Mouse (Mus musculus) megakaryocyte progenitor cell, adult 5-6 weeks (primary cell): ENCODE data around the gene Fpgs. TPM values are rescaled to one million over a fixed set of nuclear protein-coding genes. Genes with fewer than 3 reads are reported as not detected.

Source experiments
- ATAC-seq: replicated peaks from 2 replicates; pipeline ENCODE4 v1.8.0; 2016; ENCODE audit warnings: mild to moderate bottlenecking, moderate TSS enrichment, inconsistent platforms; ENCODE audit not compliant: poor library complexity
- total RNA-seq, 2 experiments: library from RNA; stranded (forward) in 1 of 2; stranded (reverse) in 1 of 2; fragments of 157-497, 149-512 nt in 1 of 2; fragments of 200-1000 nt in 1 of 2; gene quantifications; 2 replicates each; pipeline versions ENCODE4 v1.2.3 to v1.2.4; 2015 to 2017

Fpgs gene
- total RNA-seq, 2 experiments from 2014 or later = 19.1 to 20.7 TPM

- ATAC-seq = no peak
Measured at GRCm38 (mm10) chr2:32724832-32725790, 21.2 kb upstream of the Fpgs start.

DNA sequence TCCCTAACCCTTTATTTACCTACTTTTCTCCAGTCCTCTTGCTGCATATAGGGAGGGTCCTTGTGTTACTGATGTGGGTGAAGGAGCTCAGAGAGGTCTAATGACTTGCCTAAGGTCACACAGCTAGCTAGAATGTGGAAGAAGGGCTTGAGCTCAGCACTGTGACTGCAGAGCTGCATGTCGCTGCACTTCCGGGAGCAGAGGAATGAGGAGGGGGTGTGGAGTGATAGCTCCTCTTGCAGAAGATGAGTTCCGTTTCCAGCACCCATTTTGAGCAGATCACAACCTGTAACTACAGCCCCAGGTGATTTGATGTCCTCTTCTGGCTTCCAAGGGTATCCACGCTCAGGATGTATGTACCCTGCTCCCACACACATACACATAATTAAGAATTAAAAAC lies 20.2 kb upstream of the Fpgs start:
- ATAC-seq = no peak

- no peak for ATAC-seq
Measured at GRCm38 (mm10) chr2:32722581-32722980, 18.6 kb upstream of the Fpgs start.

GRCm38 (mm10) chr2:32722046-32722445 lies 18.1 kb upstream of the Fpgs start:
- ATAC-seq = peak; percentile 50

DNA sequence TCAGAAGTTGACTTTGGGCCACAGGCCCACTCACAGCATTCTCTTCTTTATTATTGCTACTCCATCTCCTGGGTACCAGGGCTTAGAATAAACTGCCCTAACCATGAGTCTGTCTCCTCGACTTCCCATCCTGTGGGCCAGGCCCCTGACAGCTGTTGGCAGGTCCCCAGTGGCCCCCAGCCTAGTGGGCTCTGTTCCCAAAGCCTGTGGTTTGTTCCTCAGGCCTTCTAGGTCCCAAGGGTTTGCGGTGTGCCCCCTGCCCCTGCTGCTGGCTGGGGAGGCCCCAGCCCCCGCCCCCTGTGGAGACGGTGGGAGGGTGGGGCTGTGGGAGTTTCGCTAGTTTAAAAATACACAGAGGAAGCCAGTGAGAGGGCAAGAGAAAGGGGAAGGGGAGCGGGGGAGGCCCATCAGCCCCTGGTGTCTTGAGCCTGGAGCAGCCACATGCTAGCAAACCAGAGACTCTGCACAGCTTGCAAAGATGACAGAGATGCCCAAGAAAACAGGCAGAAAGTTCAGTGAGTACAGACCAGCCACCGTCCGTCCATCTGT lies 16.8 kb upstream of the Fpgs start, which contains the start of gene Sh2d3c:
Gene Sh2d3c, plus strand, starts transcription at position 375 of the 549 bp plus-strand sequence.
- peak; percentile 67 for ATAC-seq

- ATAC-seq = no peak
Measured at GRCm38 (mm10) chr2:32720053-32720452, 16.1 kb upstream of the Fpgs start.

GRCm38 (mm10) chr2:32718761-32719160 lies 14.8 kb upstream of the Fpgs start:
- ATAC-seq = 0 out of 2 replicates have a peak, but pooled peaks have one; percentile 5

DNA sequence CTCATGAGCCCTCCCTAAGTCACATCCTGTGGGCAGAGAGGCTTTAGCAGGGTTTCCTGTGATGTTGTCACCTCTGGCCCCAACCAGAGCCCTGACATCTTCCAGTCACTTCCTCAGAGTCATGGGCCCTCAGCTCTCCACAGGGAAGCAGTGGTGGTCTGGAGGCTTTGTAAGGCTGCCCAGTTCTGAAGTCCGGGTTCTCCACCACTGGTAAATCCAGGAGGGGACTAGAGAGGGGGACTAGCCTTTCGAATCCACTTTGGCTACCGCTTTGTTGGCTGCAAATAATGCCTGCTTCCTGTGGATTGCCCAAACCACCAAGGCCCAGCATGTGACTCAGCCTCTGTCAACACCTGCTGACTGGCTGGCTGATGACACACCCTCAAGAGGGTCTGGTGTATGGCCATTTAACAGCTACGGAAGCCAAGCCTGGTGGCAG lies 11.1 kb upstream of the Fpgs start:
- peak; percentile 53 for ATAC-seq

DNA sequence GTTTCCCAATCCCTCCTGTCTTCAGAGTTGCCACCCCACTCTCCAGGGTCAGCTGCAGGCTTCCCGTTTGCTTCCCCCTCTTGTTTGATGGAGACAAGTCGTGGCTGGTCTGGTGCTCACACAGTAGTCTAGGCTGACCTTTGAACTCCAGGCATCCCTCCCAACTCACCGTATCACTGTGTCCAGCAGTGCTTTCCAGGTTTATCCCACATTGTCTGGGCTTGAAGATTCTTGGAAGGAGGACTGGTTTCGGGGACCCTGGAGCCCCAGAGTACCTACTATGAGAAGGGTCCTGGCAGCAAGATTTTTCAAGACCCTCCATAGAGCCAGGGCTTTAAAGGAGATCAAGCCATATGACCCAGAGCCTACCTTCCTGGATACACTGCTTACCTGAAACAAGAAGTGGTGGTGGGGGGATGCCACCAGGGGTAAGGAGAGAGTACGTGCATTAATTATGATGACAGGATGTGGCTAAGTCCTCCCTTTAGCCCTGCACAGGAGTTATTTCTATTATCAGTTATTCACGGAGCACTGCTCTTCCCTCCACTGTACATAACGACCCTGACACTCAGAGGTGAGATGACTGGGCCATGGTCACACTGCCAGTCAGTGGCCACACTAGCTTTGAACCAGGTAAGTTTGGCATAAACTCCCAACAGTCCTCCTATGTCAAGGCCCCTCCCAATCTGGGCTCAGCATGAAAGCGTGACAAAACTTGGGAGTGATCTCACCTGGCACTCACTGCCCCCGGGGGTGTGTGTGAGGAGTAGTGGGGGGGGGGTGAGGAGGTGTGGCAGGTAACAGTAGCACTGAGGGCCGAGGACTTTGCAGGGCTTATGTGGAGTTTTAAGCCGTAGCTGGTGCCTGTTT lies 10.4 kb upstream of the Fpgs start:
- no peak for ATAC-seq

DNA sequence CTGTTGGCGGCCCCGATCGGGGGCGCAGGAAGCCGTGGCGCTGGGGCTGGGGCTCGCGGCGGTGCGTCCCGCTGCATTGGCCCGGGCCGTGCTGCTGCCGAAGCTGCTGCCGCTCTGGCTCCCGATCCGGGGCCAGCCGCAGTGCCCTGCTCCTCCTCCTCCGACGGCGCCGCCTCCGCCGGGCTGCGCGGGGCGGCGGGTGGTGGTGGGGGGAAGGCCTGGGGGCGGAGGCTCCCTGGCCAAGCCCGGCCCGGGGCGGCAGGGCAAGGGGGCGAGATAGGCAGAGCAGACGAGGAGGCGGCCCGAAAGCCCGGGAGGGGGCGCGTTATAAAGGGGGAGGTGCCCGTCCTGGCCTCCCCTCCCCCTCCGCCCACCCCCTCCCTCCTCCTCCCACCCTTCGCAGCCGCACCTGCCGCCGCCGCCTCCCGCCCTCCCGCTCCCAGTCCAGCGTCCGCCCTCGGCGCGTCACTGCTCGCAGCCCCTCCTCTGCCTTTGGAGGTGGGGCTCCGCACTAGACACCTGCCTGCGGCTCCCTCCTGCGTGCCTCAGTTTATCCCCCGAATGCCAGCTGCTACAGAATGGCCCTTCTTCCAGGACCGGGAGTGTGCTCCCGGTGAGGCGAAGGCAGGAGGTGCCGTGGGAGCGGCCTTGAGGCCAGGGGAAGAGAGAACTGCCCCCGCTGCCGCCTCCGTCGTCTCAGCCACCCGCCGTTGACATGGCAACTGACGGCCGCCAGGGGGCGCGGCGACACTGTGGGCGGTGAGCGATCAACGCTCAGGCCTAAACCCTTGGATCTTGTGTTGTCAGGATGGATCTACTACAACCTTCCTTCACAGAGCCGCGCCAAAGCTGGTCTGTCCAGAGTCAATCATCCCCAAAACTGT lies 9.2 kb upstream of the Fpgs start, which contains the start of gene Cdk9:
Gene Cdk9, minus strand, starts transcription at position 143 of the 884 bp plus-strand sequence.
- peak; percentile 58 for ATAC-seq

- peak; percentile 48 for ATAC-seq
Measured at GRCm38 (mm10) chr2:32712586-32712933, 8.6 kb upstream of the Fpgs start.

- ATAC-seq = peak; percentile 15
Measured at GRCm38 (mm10) chr2:32712108-32712551, 8.2 kb upstream of the Fpgs start.

- no peak for ATAC-seq
Measured at GRCm38 (mm10) chr2:32711301-32712056, 7.5 kb upstream of the Fpgs start.

GRCm38 (mm10) chr2:32710425-32710824 lies 6.5 kb upstream of the Fpgs start:
- no peak for ATAC-seq

GRCm38 (mm10) chr2:32709521-32710137 lies 5.7 kb upstream of the Fpgs start:
- no peak for ATAC-seq

DNA sequence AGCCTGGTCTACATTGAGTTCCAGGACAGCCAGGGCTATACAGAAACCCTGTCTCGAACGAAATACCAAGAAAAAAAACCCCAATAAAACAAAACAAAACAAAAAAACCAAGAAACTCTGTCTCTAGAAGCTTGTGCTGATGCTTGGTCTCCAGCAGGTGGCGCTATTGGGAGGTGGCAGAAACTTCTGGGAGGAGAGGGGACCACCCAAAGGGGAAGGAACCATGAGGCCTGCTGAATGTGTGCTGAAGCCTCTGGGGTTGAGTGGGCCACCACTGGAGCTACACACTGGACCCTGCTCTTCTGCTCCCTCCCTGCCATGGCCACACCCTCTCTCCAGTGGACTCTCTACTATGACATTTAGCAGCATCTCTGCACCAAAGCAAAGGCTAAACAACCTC lies 4.7 kb upstream of the Fpgs start:
- peak; percentile 29 for ATAC-seq

GRCm38 (mm10) chr2:32706971-32707370 lies 3.0 kb upstream of the Fpgs start:
- no peak for ATAC-seq

DNA sequence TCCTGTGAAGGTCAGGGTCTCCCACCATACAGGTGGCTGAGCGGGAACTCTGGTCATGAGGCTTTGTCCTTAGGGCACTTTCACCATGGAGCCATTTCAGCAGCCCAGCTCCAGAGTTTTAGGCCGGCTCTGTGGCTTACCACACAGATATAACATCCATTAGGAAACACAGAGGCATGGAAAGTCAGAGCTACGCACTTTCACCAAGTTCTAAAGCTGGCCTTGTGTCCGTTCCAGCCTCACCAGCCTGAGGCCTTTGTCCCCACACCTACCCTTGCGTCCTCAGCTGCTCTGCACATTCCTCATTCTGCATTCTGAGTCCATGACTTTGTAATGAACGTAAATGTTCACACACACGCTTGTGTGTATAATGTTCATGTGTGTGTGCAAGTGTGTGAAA lies 1.1 kb upstream of the Fpgs start:
- ATAC-seq = no peak

- ATAC-seq = no peak
Measured at GRCm38 (mm10) chr2:32703046-32703445, 899 bp downstream of the Fpgs start.
